Mouse (Mus musculus) ovary, postnatal 10 days (tissue): ENCODE measurements at regions not wholly inside any gene's neighbourhood (a gene's known extent, or its start where the extent isn't known, plus 50 kb on each side); places are given as distances from the start of the nearest gene placed in this dataset.

Experiments
- DNase-seq: peaks from one replicate; pipeline ENCODE4 v3.0.0; 2022; ENCODE audit warnings: low spot score

DNA sequence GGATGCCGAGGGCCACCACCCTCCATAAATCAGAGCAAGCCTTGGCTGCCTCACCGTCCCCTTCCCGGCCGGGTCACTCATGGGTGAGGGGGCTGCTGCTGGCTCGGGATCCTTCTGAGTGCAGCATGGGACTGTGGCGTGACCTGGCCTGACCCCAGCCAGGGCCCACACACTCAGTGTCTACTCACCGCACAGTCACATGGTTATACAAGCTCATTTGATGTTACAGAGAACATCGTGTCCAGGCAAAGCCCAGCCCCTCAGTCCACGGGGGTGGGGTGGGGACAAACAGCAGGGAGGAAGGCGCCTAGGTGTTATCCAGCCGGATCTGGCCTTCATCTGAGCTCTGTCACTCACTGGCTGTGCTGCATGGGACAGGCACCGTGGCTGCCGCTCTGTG lies 195.9 kb upstream of the Dio3 start:
- DNase-seq, result no peak

DNA sequence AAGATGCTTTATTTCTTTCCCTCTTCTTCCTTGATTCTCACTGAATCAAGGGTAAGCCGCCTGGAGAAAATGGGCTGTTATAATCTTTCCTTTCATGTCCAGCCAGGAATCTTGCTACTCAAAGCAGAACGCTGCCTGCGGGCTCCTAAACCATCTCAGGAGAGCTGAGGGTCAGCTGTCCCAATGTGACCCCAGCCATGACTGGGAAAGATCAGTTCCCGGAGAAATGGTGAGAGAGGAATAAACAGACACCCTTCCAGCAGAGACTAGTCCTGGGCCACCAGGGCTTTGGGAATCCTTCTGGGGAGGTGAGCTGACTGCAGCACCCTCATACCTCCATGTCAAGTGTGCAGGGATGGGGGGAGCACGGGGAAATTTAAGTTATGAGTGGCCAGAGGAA lies 195.4 kb upstream of the Dio3 start:
- DNase-seq, result no peak

DNA sequence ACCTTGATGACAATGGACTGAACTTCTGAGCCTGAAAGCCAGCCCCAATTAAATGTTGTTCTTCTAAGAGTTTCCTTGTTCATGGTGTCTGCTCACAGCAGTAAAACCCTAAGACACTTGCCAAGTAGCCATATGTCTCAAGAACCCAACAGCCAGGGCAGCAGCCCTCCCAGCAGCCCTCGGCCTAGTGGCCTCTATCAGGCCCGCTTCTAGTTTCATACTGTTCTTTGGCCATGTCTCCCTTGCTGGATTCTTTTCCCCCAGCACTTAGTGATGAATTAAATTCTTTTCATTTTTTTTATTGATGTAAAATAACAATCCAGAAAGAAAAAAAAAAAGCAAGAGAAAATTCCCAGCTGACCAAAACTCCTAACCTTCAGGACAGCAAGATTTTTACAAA lies 191.9 kb upstream of the Dio3 start:
- DNase-seq, result no peak

DNA sequence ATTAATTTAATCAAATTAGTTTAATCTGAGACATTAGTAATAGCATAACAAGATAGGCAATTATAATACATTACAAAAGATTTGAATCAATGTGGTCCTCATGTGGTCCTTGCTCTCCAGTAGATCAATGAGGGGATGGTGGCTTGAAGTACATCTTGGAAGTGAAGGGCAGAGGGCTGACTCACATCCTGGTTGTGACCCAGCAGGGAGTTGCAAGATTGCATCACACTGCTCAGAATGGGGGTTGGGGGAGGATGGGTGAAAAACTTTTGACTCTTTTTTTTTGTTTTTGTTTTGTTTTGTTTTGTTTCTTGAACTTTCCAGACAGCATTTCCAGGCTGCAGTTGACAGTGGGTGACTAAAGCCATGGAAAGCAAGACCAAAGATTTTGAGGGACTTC lies 191.1 kb upstream of the Dio3 start:
- DNase-seq, result no peak

DNA sequence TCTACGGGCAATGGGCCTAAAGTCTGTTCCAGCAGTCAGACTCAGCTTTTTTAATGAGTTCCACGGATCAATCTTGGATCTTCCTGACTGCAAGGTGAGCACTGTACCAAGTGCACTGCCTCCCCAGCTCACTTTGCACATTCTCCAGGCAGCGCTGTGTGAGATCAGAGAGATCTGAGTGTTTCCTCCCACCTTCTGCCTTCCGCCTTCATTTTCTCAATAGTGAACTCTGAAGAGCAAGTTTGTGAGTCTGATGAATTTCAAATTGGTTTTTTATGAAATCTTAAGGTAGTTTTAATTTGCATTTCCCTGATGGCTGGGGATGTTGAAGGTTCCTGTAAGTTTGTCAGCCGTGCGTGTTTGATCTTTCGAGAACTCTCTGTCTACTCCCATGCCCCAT lies 176.7 kb upstream of the Dio3 start:
- no peak for DNase-seq

DNA sequence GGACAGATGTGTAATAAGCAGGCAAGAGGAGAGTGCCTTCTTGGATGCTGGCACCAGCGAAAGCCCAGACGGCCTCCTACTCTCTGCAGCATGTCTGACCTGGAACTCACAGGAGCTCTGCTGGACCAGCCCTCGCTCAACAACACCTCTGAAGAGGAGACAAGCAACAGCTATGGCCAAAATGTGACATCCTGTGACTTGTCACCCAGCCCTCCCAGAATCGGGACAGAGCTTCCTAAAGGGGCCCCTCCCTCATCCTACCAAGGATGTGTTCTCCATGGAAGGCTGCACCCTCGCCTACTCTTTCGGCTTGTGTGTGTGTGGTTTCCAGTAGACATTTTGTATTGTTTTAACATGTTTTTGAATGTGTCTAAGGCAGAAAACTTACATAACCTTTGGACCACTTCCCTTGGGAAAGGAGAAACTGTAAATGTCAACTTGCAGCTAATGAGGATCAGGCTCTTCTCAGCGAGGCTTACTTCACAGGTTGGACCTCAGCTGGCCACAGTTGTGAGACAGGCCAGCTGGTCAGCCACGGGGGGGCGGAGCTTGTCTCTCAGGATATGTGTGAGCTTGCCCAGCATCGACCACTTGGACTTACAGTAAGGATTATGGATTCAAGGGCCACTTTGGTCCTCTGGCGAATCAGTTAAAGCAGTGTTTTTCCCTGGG lies 166.7 kb upstream of the Dio3 start:
- DNase-seq, result no peak

DNA sequence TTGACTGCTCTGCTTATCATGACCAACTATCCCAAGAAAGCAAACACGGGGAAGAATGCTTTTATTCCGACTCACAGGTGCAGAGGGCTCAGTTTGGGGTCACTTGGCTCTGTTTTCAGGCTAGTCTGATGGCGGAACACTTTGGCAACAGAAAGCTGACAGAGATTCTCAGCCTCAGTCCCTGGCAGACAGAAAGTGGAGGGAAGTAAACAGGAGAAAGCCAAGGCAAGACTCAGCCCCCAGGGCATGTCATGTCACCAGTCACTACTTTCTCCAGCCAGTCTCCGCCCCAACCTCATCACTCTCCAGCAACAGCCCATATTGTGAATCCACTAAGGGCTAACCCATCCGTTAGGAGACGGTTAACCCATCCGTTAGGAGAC lies 166.2 kb upstream of the Dio3 start:
- DNase-seq, result no peak

DNA sequence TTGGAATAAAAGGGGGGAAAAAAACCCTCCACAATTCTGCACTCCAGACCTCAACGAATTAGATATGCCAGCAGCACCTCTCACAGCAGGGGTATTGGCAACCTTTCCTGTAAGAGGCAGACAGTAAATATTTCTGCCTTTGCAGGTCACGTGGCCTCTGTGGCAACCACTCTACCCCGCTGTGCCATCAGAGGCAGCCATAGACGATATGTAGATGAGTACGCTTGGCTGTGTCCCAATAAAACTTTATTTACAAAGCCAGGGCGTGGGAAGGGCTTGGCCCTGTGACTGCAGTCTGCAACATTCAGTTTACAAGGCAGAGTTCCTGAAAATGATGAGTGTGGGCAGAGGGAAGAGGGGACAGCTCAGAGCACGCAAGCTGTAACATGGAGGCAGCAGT lies 158.7 kb upstream of the Dio3 start:
- DNase-seq, result no peak

DNA sequence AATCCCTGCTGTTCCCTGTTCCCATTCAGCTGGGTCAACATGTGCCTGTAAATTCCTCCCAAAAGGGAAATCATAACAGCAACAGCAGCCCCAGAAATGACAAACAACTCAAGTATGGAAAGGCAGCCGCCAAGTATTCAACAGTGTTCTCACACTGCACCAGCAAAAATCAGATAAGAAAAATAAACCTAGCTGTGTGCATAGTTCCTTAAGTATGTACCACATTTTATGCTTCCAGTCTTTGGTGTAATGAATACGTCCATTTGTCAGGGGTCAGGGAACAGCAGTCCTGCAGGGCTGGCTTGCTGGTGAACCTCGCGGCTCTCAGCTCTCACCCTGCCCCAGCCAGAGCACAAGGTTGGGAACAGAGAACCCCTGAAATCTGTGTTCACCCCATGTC lies 155.9 kb upstream of the Dio3 start:
- no peak for DNase-seq

DNA sequence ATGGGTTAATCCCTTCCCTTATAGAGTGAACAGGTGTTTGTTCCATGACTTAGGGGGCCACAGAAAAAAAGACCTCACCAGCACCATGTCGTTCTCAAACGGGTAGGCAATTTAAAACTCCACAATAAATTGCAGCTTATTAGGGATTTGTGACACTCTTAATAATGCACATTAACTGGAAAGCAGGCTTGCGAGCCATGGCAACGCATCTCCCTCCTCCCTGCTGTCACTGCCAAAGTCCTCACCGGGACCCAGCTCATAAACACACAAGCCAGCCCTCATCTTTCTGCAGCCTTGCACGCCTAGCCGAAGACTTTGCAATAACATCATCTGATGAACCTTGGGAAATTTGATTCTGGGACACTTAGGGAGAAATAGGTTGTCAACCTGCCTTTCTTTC lies 152.3 kb upstream of the Dio3 start:
- DNase-seq, result no peak

DNA sequence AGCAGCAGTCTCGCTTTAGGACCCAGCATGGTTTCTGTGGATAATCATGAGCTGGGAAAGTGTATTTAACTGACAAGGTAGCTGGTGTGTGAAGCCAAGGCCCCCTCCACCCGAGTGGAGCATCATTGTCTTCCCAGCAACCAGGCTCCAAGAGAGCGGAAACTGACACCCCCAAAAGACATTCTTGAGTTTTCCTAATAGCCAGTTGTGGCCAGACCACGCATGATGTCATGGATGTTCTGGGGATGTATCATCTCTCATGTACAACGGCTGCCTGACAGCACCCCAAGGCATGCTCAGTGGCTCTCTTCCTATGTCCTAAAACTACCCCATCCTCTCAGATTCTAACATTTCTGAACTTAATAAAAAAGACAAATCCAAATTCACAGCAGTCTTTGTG lies 133.5 kb upstream of the Dio3 start:
- DNase-seq, result no peak

DNA sequence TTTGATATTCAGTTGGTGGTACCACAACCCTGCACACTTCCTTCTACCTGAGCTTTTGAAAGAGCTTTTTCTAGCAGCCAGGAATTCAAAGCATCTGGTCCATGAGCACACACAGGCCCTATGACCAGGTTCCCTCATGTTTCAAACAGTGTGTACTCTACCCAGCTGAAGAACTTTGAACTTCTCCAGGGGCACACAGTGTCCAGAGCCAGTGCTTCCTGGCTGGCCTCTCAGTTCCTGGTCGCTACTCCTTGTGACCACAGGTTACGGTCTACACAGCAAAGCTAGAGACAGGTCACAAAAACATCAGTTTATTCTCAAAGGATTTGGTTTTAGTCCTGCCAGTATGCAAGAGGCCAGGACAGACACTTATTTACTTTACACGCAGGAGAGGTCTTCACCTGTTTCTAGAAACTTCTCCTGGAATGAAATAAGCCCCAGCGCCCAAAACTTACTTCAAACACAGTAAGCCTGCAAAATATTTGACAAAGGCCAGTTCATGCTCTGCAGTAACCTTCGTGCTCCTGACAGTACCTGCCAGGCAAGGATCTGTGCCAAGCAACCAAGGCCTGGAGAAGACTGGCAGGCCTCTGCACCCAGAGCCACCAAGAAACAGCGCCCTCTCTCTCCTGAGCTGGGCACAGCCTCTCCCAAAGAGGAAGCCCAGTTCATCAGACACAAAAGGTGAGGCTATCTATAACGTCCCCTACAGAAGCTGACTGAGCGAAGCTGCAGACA lies 124.5 kb upstream of the Dio3 start:
- DNase-seq, result no peak

DNA sequence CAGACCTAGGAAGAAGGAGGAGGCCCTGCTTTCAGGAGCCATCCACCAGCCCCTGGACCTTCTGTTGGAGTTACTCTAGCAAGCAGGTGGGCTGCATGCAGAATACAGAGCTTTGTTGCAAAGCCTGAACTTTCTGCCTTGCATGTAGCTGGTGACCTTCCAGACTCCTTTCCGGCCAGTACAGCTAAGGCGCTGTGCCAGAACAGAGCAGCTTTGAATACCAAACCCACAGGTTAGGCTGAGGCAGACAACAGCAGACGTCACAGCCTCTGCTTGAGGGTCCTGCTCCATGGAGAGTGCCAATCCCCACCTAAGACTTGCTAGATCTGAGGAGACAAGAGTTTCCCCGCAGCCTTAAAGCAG lies 123.9 kb upstream of the Dio3 start:
- DNase-seq, result no peak

DNA sequence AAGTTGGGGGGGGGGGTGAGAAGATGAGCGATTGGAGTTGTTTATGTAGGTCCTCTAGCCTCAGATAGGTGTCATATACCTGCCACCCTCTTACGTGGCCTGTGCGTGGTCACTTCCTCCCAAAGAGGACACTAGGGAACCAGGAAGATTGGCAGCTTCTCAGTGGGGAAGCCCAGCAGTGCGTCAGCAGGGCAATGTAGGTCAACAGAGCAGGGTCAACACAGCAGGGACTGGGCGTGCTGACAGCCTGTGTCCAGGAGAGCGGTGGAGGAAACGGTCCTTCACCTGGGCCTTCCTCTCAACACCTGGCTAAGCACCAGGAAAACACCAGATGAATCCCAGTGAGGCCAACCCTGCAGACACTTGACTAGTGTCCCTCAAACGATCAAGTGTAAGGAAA lies 122.4 kb upstream of the Dio3 start:
- no peak for DNase-seq

DNA sequence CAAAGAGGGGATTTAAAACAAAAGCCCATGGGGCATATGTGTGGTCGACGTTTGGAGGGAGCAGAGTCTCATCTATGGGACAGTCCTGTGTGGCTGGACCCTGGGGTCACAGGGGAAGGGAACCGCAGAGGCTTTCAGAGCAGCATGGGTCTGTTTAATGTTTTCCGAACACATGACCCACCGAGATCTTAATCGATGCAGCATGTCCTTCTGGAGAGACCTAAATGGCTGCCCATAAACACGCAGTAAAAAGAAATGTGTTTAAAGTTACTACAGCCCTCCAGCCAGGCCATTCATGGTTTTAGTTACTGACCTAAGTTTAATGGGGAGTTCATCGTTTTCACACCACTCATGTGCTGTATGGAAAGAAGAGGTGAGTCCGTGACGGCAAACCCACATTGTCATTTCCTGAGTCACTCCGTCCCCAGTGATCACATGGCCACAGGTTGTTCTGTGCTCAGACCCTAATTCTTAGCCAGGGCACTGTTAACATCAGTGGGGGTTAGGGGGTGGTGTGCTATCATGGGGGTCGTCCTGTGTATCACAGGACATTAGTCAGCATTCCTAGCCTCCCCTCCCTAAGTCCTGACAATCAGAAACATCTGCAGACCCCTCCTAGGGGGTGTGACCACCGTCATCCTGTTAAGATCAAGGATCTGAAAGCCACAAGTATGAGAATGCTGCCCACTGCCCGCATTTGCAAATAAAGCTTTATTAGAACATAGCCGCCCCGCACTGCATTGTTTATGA lies 120.7 kb upstream of the Dio3 start:
- DNase-seq, result no peak

DNA sequence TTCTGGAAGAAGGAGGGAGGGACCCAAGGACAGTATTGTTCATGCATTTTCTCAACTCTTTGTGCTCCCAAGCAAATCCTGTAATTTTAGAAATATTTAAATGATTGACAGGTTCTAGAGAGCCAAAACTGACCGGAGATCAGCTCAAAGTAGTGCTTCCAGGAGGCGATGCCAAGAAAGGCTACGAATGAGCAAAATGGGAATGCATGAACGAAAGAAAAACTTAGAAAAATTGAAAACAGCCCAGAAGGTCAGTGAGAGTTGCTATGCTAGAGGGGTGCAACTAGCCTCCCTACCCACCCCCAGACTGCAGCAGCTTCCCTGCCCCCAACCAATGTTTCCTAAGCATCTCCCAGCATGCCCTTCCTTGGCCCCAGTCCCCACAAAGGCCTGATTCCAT lies 117.6 kb upstream of the Dio3 start:
- no peak for DNase-seq

DNA sequence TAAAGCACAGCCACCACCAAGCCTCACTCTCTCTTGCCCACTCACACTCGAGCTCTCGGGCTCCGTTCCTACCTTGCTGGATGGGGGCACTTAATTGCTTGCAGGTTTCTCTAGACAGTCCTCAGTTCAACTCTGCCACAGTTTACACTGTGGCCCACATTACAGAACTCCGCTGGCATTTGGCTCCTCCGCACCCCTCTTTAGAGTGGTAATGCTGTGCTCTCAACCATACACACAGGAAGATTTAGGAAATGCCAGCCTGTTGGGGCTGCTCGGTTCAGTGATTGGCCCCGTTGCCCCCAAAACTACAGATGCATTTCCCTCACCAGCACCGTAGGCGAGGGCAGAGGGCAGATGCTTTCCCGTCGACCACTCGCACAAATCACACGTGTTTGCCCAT lies 113.4 kb upstream of the Dio3 start:
- no peak for DNase-seq

DNA sequence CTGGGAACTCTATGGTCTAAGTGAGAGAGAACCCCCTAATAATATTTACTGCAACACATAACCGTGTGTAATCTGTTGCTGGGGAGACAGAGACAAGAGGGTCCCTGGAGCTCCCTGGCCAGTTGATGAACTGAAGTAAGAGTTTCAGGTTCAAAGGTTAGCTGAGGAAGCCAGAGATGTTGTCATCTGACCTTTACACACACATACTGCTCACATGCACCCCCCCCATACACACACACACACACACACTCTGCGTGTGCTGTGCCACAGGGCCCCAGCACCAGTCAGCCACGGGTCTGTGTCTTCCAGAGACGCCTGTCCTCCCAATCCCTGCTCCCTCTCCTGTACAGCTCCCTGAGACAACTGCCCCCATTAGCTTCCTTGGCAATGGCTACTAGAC lies 110.5 kb upstream of the Dio3 start:
- no peak for DNase-seq

DNA sequence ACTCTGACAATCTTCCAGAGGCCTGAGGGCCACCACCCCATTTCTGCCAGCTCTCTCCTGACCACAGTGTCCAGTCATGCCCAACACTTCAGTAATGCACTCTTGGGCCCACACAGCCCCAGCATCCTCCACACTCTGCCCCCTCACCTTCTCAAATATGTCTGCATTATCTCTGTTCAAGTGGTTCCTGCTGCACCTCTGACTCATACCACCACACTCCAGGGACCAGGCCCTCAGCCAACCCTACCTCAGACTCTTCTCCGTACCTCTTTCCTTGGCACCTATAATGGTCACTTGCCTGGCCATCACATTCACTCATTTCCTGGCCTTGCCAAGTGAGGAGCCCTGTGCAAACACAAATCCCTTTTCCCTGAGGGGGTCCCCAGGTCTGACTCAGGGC lies 109.6 kb upstream of the Dio3 start:
- DNase-seq, result no peak

DNA sequence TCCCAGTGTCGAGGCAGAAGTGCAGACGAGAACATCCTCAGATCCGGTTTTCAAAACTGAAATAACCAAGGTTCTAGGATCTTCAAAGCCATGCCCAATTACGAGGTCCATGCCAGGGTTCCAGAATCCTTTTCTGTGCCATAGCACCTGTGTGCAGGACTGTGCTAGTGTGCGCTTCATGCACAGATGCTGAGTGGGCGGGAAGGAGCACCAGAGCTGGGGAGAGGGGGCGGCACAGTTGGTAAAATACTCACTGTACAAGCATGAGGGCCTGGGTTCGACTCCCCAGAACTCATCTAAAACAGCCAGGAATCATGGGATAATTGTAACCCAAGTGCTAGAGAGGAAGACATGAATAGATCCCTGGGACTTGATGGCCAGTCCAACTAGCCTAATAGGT lies 108.4 kb upstream of the Dio3 start:
- no peak for DNase-seq

DNA sequence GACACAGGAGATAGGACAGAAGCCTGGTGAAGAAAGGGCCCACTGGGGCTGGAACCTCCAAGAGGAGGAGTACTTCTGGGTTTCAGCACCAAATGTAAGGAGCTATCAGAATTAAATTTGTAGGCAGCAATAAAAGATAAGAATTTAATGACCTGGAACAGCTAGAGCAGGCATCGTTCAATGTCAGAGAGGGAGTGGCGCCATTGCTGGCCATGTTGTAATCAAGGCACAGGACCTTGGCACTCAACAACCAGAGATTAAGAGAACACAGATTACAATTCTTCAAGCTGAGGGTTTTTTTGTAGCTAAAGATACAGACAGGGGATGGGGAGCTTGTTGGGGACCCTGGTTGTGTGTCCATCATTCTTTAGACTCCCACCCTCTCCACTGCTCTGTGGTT lies 101.0 kb upstream of the Dio3 start:
- no peak for DNase-seq

DNA sequence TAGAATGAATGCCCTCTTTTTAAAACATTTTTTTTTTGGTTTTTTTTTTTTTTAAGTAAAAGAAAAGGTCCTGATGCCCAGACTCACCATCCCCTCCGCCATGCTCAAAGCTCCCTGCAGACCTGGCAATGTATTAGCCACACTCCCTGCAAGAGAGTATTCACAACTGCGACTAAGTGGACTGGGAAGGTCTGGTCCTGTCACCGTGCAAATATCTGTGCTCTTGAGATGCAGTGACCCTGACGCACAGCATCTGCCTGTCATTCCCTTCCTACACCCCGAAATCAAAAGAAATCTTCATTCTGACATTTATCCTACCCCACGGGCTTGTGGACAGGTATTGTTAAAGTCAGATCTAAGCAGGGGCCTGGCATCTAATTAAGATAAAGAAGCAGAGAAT lies 95.4 kb upstream of the Dio3 start:
- DNase-seq, result no peak

DNA sequence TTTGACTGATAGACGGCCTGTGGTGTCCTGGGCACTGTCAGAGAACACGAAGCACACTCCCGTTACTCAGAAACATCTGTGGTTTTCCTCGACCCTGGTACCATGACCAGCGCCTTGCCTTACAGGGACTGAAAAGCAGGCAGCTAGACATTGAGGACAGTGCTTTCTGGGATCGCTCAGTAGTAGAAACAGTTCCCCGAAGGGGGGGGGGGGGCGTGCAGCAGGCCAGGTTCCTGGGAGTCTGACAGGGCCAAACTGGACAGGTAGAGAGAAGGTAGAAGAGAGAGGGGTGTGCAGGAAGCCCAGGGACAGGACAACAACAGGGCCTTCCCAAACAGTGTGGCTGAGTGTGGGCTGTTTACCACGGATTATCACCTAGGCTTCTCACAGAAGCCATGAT lies 93.5 kb upstream of the Dio3 start:
- DNase-seq, result no peak

DNA sequence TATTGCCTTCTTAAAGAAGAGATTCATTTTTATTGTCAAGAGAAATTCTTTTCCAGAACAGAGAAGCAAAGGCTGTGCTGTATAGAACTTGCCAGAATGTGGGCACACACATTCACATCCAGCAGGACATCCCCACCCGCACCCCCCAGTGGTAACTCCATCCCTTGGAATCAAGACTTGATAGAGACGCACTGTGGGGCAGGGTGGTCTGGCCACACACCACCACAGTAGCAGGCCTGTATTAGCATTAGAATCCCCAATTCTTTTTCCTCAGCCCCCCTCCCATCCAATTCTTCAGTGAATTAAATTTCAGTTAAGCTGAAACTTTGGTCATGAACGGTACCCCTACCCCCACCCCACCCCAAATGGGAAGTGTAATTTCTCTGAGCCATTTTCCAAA lies 92.5 kb upstream of the Dio3 start:
- no peak for DNase-seq
